Mouse (Mus musculus) right cerebral cortex, postnatal 14 days (tissue): Measurements from ENCODE around the gene 4930562C15Rik.
A peak's percentile ranks its signal among the peaks of the same experiment; 100 is the strongest.
"Not testable (repeated sequence)": the region's sequence is repeated elsewhere in the genome, so short reads cannot be mapped to it uniquely, and the experiment has no call there.

Experiments
- DNase-seq: peaks from one replicate; pipeline ENCODE4 v3.0.0; 2022

Gene 4930562C15Rik

GRCm38 (mm10) chr16:4835191-4835590 lies at the start of gene 4930562C15Rik:
Gene 4930562C15Rik, plus strand, starts transcription at chr16:4835416.
- DNase-seq: no peak

- no peak for DNase-seq
Observed at GRCm38 (mm10) chr16:4785706-4786105, 49.5 kb upstream of the 4930562C15Rik start.

GRCm38 (mm10) chr16:4788176-4788575 lies 47.0 kb upstream of the 4930562C15Rik start:
- no peak for DNase-seq

GRCm38 (mm10) chr16:4789311-4789768 lies 45.9 kb upstream of the 4930562C15Rik start:
- DNase-seq: no peak

GRCm38 (mm10) chr16:4789810-4790559 lies 45.2 kb upstream of the 4930562C15Rik start, which contains the start of gene Cdip1:
Gene Cdip1, minus strand, starts transcription at chr16:4790292.
- DNase-seq: peak; percentile 97

- no peak for DNase-seq
Observed at GRCm38 (mm10) chr16:4791332-4791731, 43.9 kb upstream of the 4930562C15Rik start.

- no peak for DNase-seq
Observed at GRCm38 (mm10) chr16:4796631-4797030, 38.6 kb upstream of the 4930562C15Rik start.

- DNase-seq: no peak
Observed at GRCm38 (mm10) chr16:4818349-4818748, 16.9 kb upstream of the 4930562C15Rik start.

GRCm38 (mm10) chr16:4824466-4824865 lies 10.8 kb upstream of the 4930562C15Rik start:
- not testable (repeated sequence) for DNase-seq

- DNase-seq: no peak
Observed at GRCm38 (mm10) chr16:4827639-4828038, 7.6 kb upstream of the 4930562C15Rik start.

- DNase-seq: no peak
Observed at GRCm38 (mm10) chr16:4829271-4829900, 5.8 kb upstream of the 4930562C15Rik start.

GRCm38 (mm10) chr16:4831650-4832419 lies 3.4 kb upstream of the 4930562C15Rik start:
- peak; percentile 59 for DNase-seq

- no peak for DNase-seq
Observed at GRCm38 (mm10) chr16:4833858-4834257, 1.4 kb upstream of the 4930562C15Rik start.

- no peak for DNase-seq
Observed at GRCm38 (mm10) chr16:4837631-4838030, 2.4 kb downstream of the 4930562C15Rik start.

GRCm38 (mm10) chr16:4839552-4839951 lies 4.3 kb downstream of the 4930562C15Rik start:
- DNase-seq: no peak

GRCm38 (mm10) chr16:4840231-4840630 lies 5.0 kb downstream of the 4930562C15Rik start:
- DNase-seq: no peak

GRCm38 (mm10) chr16:4847041-4847440 lies 11.8 kb downstream of the 4930562C15Rik start:
- no peak for DNase-seq

- DNase-seq: no peak
Observed at GRCm38 (mm10) chr16:4848090-4848489, 12.9 kb downstream of the 4930562C15Rik start.

GRCm38 (mm10) chr16:4850361-4850760 lies 15.1 kb downstream of the 4930562C15Rik start:
- DNase-seq: no peak

GRCm38 (mm10) chr16:4850938-4851628 lies 15.9 kb downstream of the 4930562C15Rik start:
- DNase-seq: no peak

GRCm38 (mm10) chr16:4855046-4855650 lies 19.9 kb downstream of the 4930562C15Rik start:
- DNase-seq: no peak

- DNase-seq: no peak
Observed at GRCm38 (mm10) chr16:4861392-4861791, 26.2 kb downstream of the 4930562C15Rik start.
